Mouse (Mus musculus) erythroblast, embryonic 14.5 days (primary cell): ENCODE results near the gene Txn2.

ENCODE experiments used
- GATA1 ChIP-seq: IDR thresholded peaks from 2 replicates; pipeline ENCODE4 v1.6.1; 2012; ENCODE audit warnings: low read length, inconsistent platforms, mixed read lengths
- TAL1 ChIP-seq: IDR thresholded peaks from 3 replicates; pipeline ENCODE4 v1.6.1; 2012; ENCODE audit warnings: low read length, inconsistent platforms, mixed read lengths

- no peak for TF ChIP-seq GATA1
- no peak for TF ChIP-seq TAL1
Measured at GRCm38 (mm10) chr15:77873564-77873963, 55.2 kb downstream of the Txn2 start.
